Comparison of ENCODE assay signal across 9 mouse cellular contexts in genomic region chr9:65217661-65218060, GRCm38 (mm10). TPM values are rescaled to one million over a fixed set of nuclear protein-coding genes. Genes with fewer than 3 reads are reported as not detected.
DNase-seq lines count a peak whose midpoint lies in the region; ATAC-seq lines count a peak whose summit lies in the region.
"Had no signal": no experiment of that assay in that cellular context is flagged by ENCODE, and none has a peak within 500 bp of the region (broad histone marks: within the 10 kb centered on the region; RNA-seq: fewer than 3 reads in every experiment).

No protein-coding gene starts in this region.

- H3K9ac ChIP-seq in heart, embryonic 13.5 days = peak overlapping the region; percentile 25; the same call in 1 of the 2 replicates
- peak overlapping the region; percentile 98 for H3K9ac ChIP-seq in liver, embryonic 12.5 days

- no peak overlapping the region for H3K4me3 ChIP-seq in heart, embryonic 13.5 days
- H3K4me3 ChIP-seq in liver, embryonic 12.5 days = peak overlapping the region; percentile 85

- H3K27me3 ChIP-seq in heart, embryonic 13.5 days (replicated peaks) = no peaks in the 10 kb centered on the region
- no peaks in the 10 kb centered on the region for H3K27me3 ChIP-seq in liver, embryonic 12.5 days (replicated peaks)

- no peak for DNase-seq in heart, adult 18-20 months
- peak; percentile 69 for DNase-seq in MN1 (ENCODE audit: low spot score)
- peak; percentile 33 to 55 for DNase-seq in gastrocnemius, adult 8-10 months (ENCODE audit: low spot score in 2 of 2)
- no peak for DNase-seq in cerebellum, postnatal 4 days (ENCODE audit: low spot score in 2 of 2)
- DNase-seq in embryo, embryonic 9.5 days (ENCODE audit: extremely low spot score) = no peak
- DNase-seq in urinary bladder, adult 2 months (ENCODE audit: low spot score) = no peak
- DNase-seq: lung, postnatal 4 days had no signal

- no peak for ATAC-seq in heart, embryonic 13.5 days (ENCODE audit: extremely low read depth, insufficient number of reproducible peaks, low FRiP score, low TSS enrichment)
- no peak for ATAC-seq in liver, embryonic 12.5 days

- H3K4me1 ChIP-seq in heart, embryonic 13.5 days = peaks cover 31% of the 10 kb centered on the region
- peaks cover 66% of the 10 kb centered on the region for H3K4me1 ChIP-seq in liver, embryonic 12.5 days

- peak overlapping the region; percentile 96; the same call in 1 of the 2 replicates for H3K4me2 ChIP-seq in heart, embryonic 13.5 days
- peak overlapping the region; percentile 99 for H3K4me2 ChIP-seq in liver, embryonic 12.5 days

- WGBS in heart, embryonic 13.5 days = 55% methylated on average over 6 of the region's 6 CpGs
- 16% methylated on average over 6 of the region's 6 CpGs for whole genome bisulfite sequencing in liver, embryonic 12.5 days (ENCODE audit: insufficient replicate concordance)

- no peak overlapping the region; the same call in 1 of the 2 replicates for H3K27ac ChIP-seq in heart, embryonic 13.5 days (replicated peaks)
- peak overlapping the region; percentile 100 for H3K27ac ChIP-seq in liver, embryonic 12.5 days

- no peaks in the 10 kb centered on the region for H3K36me3 ChIP-seq in heart, embryonic 13.5 days
- 0 out of 2 replicates have a peak, but pooled peaks cover 3% of the 10 kb centered on the region for H3K36me3 ChIP-seq in liver, embryonic 12.5 days

- no peaks in the 10 kb centered on the region for H3K9me3 ChIP-seq in heart, embryonic 13.5 days
- no peaks in the 10 kb centered on the region for H3K9me3 ChIP-seq in liver, embryonic 12.5 days (replicated peaks)

RNA-seq across cellular contexts. Expression of gene Parp16, which starts 22.5 kb away (rescaled TPM):
- 4.5 and 5.1 TPM in 2 replicates for polyA plus RNA-seq in heart, embryonic 13.5 days (2015; fragmentation: Nextera tagmentation; extraction: Ambion mirVana)
- 1 to 10 TPM; 2.3 to 2.9 TPM for total RNA-seq in heart, adult 18-20 months (2021)
- 1 to 10 TPM; 3.3 to 5.2 (median 4.1) TPM for total RNA-seq in gastrocnemius, adult 8-10 months (2022)
- polyA plus RNA-seq in liver, embryonic 12.5 days (2016; fragmentation: Nextera tagmentation; extraction: Ambion mirVana) = 7.7 and 8.6 TPM in 2 replicates
- polyA plus RNA-seq in urinary bladder, adult 2 months (2012; rRNA removed) = 4.4 and 4.5 TPM in 2 replicates

RNA-seq across cellular contexts. Expression of gene Cilp, which starts 47.3 kb away (rescaled TPM):
- 0.04 TPM in 1 of 2 replicates, not detected in the other for polyA plus RNA-seq in heart, embryonic 13.5 days (2015; fragmentation: Nextera tagmentation; extraction: Ambion mirVana)
- 1 to 10 TPM; 2.8 to 3.3 TPM for total RNA-seq in heart, adult 18-20 months (2021)
- total RNA-seq in gastrocnemius, adult 8-10 months (2022) = 10 to 100 TPM in 2 of 4 experiments, 1 to 10 TPM in 2; 3.3 to 14.7 (median 9.6) TPM
- polyA plus RNA-seq in liver, embryonic 12.5 days (2016; fragmentation: Nextera tagmentation; extraction: Ambion mirVana) = 0.06 TPM in 1 of 2 replicates, not detected in the other
- polyA plus RNA-seq in urinary bladder, adult 2 months (2012; rRNA removed) = 1.5 and 4.2 TPM in 2 replicates

Comparison
In these comparisons a context has a peak if more than half of its experiments do, and no peak if none do; other contexts are left out.
1. DNase-seq: peak in MN1 (single experiment) and gastrocnemius, adult 8-10 months (2 of 2); none in heart, adult 18-20 months (0 of 2), cerebellum, postnatal 4 days (0 of 2), embryo, embryonic 9.5 days (single experiment) and urinary bladder, adult 2 months (single experiment).